Mouse (Mus musculus): ENCODE data around the gene Kcng4. TPM values are rescaled to one million over a fixed set of nuclear protein-coding genes. Genes with fewer than 3 reads are reported as not detected.

Gene Kcng4
- polyA plus RNA-seq, 1 experiment from 2014 or later, result 0.08 TPM

DNA sequence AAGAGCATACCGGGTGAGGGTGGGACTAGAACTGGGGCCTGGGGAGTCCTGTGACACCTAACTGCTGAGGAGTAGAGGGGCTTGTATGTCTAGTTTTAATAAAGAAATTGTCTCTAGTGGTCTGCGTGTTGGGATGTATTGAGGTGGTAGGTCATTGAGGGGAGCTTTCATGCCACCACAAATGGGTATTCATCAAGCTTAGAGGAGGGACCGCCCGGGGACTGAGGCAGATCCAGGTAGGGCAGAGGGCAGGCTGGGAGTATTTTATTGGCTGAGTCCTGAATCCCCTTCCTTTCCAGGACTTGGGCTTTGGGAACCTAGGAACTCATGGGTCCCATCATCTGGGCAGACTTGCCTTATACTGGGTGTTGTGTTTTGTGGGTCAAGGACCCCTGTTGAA lies 18.7 kb downstream of the Kcng4 start:
- Histone ChIP-seq H3K27ac (ENCODE audit: low read length) (no peak overlapping the region), H3K36me3 (ENCODE audit: insufficient read depth, low read length) (no peaks in the 10 kb centered on the region), H3K9me3 (ENCODE audit: low read length) (no peaks in the 10 kb centered on the region), H3K4me3 (ENCODE audit: low read depth, low read length) (no peak overlapping the region), H3K9ac (replicated peaks; ENCODE audit: low read depth) (no peak overlapping the region), H3K27me3 (replicated peaks; ENCODE audit: insufficient read depth, low read length) (no peaks in the 10 kb centered on the region), H3K4me1 (ENCODE audit: insufficient read depth, low read depth, low read length) (no peaks in the 10 kb centered on the region), H3K4me2 (replicated peaks; ENCODE audit: low read depth, low read length) (no peak overlapping the region)
- 92% methylated on average over 4 of the region's 4 CpGs for WGBS
- ATAC-seq (no peak), DNase-seq (ENCODE audit: low spot score) (no peak)
- TF ChIP-seq EP300 (IDR thresholded peaks at IDR 0.05), result no peak
- TF ChIP-seq CTCF (IDR thresholded peaks at IDR 0.05), result no peak

DNA sequence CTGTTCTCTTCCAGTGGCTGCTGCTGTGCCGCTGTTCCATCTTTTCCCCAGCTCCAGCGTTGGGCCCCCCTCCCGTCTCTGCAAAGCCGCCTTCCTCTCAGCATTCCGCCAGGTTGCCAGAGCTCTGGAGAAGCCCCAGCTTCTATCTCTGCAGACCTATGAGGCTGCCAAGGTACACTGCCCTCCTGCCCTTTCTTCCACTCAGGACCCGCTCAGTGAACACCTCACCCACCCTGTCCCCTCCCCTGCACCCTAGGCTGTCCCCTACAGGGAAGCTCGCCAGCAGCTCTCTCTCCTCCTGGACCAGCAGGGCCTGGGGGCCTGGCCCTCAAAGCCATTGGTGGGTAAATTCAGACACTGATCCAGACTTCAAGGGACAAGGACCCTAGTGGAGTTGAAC lies 19.1 kb downstream of the Kcng4 start:
- H3K4me3 ChIP-seq (ENCODE audit: low read depth, low read length), result no peak overlapping the region
- no peaks in the 10 kb centered on the region for H3K36me3 ChIP-seq (ENCODE audit: insufficient read depth, low read length)
- no peaks in the 10 kb centered on the region for H3K9me3 ChIP-seq (ENCODE audit: low read length)
- TF ChIP-seq EP300 (IDR thresholded peaks at IDR 0.05) (no peak), CTCF (IDR thresholded peaks at IDR 0.05) (no peak)
- no peak for DNase-seq (ENCODE audit: low spot score)
- ATAC-seq, result no peak
- no peak overlapping the region for H3K4me2 ChIP-seq (replicated peaks; ENCODE audit: low read depth, low read length)
- H3K4me1 ChIP-seq (ENCODE audit: insufficient read depth, low read depth, low read length), result no peaks in the 10 kb centered on the region
- H3K27me3 ChIP-seq (replicated peaks; ENCODE audit: insufficient read depth, low read length), result no peaks in the 10 kb centered on the region
- no peak overlapping the region for H3K9ac ChIP-seq (replicated peaks; ENCODE audit: low read depth)
- no peak overlapping the region for H3K27ac ChIP-seq (ENCODE audit: low read length)
- 49% methylated on average over 5 of the region's 7 CpGs for WGBS

DNA sequence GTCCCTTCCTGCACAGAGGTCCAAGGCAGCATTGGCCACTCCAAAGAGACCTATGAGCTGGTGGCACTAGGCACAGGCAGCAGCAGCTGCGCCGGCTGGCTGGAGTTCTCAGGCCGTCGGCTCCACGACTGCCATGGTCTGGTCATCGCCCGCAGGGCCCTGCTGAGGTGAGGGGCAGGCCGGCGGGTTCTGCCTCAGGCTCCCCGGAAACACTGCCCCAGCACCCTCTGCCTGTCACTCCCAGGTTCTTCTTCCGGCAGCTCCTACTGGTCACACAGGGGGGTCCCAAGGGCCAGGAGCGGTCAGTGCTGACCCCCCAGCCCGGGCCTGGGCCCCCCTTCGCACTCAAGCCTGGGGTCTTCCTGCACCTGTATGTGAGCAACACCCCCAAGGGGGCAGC lies 20.4 kb downstream of the Kcng4 start:
- H3K4me2 ChIP-seq (replicated peaks; ENCODE audit: low read depth, low read length), result no peak overlapping the region
- H3K9ac ChIP-seq (replicated peaks; ENCODE audit: low read depth), result no peak overlapping the region
- H3K27ac ChIP-seq (ENCODE audit: low read length), result no peak overlapping the region
- H3K36me3 ChIP-seq (ENCODE audit: insufficient read depth, low read length), result no peaks in the 10 kb centered on the region
- no peaks in the 10 kb centered on the region for H3K9me3 ChIP-seq (ENCODE audit: low read length)
- TF ChIP-seq EP300 (IDR thresholded peaks at IDR 0.05) (no peak), CTCF (IDR thresholded peaks at IDR 0.05) (no peak)
- no peaks in the 10 kb centered on the region for H3K27me3 ChIP-seq (replicated peaks; ENCODE audit: insufficient read depth, low read length)
- 77% methylated on average over 14 of the region's 14 CpGs for whole genome bisulfite sequencing
- ATAC-seq, result no peak
- H3K4me1 ChIP-seq (ENCODE audit: insufficient read depth, low read depth, low read length), result no peaks in the 10 kb centered on the region
- DNase-seq (ENCODE audit: low spot score), result no peak
- no peak overlapping the region for H3K4me3 ChIP-seq (ENCODE audit: low read depth, low read length)

DNA sequence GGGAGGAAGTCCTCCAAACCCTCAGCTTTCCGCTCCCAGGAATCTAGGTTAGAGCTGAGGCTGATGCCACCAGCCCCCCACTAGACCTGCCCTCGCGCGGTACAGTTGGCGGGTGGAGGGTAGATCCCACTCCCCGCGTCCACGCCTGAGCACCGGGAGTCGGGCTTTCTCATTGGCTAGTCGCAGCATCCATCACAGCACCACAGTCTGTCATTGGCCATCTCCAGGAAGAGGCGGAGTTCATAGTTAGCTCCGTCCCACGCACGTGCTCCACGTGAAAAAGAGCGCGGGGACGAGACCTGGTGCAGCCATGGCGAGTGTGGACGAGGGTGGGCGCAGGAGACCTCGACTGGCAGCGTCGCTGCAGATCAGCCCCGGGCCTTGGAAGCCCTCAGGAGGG lies 23.0 kb downstream of the Kcng4 start, which contains the start of gene Adad2:
Gene Adad2, plus strand, starts transcription at position 277 of the 400 bp plus-strand sequence.
- H3K27ac ChIP-seq (ENCODE audit: low read length), result no peak within 1 kb of the TSS
- H3K27me3 ChIP-seq (replicated peaks; ENCODE audit: insufficient read depth, low read length), result no peaks in the 10 kb centered on the region
- no peak for ATAC-seq
- no peak for DNase-seq (ENCODE audit: low spot score)
- no peaks in the 10 kb centered on the region for H3K9me3 ChIP-seq (ENCODE audit: low read length)
- no peak within 1 kb of the TSS for H3K4me2 ChIP-seq (replicated peaks; ENCODE audit: low read depth, low read length)
- H3K4me3 ChIP-seq (ENCODE audit: low read depth, low read length), result no peak within 1 kb of the TSS
- no peaks in the 10 kb centered on the region for H3K4me1 ChIP-seq (ENCODE audit: insufficient read depth, low read depth, low read length)
- WGBS, result 80% methylated on average over 26 of the region's 26 CpGs
- H3K9ac ChIP-seq (replicated peaks; ENCODE audit: low read depth), result no peak within 1 kb of the TSS
- H3K36me3 ChIP-seq (ENCODE audit: insufficient read depth, low read length), result no peaks in the 10 kb centered on the region
- TF ChIP-seq EP300 (IDR thresholded peaks at IDR 0.05), result no peak
- no peak for TF ChIP-seq CTCF (IDR thresholded peaks at IDR 0.05)

DNA sequence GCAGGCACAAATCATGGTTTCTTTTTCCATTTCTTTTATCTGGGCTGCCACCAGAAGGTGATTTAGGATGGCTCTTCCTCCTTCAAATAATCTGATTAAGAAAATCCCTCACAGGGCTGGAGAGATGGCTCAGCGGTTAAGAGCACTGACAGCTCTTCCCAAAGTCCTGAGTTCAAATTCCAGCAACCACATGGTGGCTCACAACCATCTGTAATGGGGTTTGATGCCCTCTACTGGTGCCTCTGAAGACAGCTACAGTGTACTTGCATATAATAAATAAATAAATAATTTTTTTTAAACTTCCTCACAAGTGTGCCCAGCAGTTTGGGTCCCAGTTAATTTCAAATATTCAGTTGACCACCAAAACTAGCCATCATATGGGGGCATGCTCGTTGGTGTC lies 29.3 kb downstream of the Kcng4 start:
- 82% methylated on average over 2 of the region's 2 CpGs for WGBS
- Histone ChIP-seq H3K27me3 (replicated peaks; ENCODE audit: insufficient read depth, low read length) (no peaks in the 10 kb centered on the region), H3K9ac (replicated peaks; ENCODE audit: low read depth) (no peak overlapping the region), H3K4me1 (ENCODE audit: insufficient read depth, low read depth, low read length) (peaks cover 6% of the 10 kb centered on the region; the same call in 1 of the 2 replicates), H3K4me2 (replicated peaks; ENCODE audit: low read depth, low read length) (no peak overlapping the region), H3K27ac (ENCODE audit: low read length) (no peak overlapping the region), H3K4me3 (ENCODE audit: low read depth, low read length) (no peak overlapping the region), H3K9me3 (ENCODE audit: low read length) (no peaks in the 10 kb centered on the region), H3K36me3 (ENCODE audit: insufficient read depth, low read length) (peaks cover 4% of the 10 kb centered on the region; the same call in 1 of the 2 replicates)
- TF ChIP-seq EP300 (IDR thresholded peaks at IDR 0.05) (no peak), CTCF (IDR thresholded peaks at IDR 0.05) (peak; percentile 44)
- ATAC-seq (no peak), DNase-seq (ENCODE audit: low spot score) (peak; percentile 41)

DNA sequence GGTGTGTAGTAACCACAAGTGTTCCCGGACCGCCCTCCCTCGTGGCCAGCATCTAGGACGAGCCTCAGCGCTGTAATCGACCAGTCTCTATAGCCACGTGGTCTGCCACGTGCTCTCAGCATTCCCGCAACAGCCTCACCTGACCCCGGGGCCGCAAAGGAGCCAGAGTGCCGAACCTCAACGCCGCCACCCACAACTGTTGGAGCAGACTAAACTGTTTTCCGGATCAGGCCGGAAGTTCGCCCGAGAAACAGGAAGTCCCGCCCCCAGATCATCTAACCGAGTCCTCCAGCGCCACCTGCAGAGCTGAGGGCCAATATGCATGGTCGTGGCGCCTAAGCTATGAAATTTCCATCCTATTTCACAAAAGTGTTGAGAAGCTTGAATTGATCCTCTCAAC lies 30.5 kb downstream of the Kcng4 start, which contains the start of gene Taf1c:
Gene Taf1c, minus strand, starts transcription at position 227 of the 400 bp plus-strand sequence.
- H3K9ac ChIP-seq (replicated peaks; ENCODE audit: low read depth), result peak within 1 kb of the TSS; percentile 70
- H3K36me3 ChIP-seq (ENCODE audit: insufficient read depth, low read length), result peaks cover 16% of the 10 kb centered on the region
- DNase-seq (ENCODE audit: low spot score) (peak; percentile 94), ATAC-seq (peak; percentile 92)
- peak within 1 kb of the TSS; percentile 73 for H3K4me3 ChIP-seq (ENCODE audit: low read depth, low read length)
- H3K9me3 ChIP-seq (ENCODE audit: low read length), result no peaks in the 10 kb centered on the region
- H3K27me3 ChIP-seq (replicated peaks; ENCODE audit: insufficient read depth, low read length), result no peaks in the 10 kb centered on the region
- peak within 1 kb of the TSS; percentile 76 for H3K4me2 ChIP-seq (replicated peaks; ENCODE audit: low read depth, low read length)
- TF ChIP-seq EP300 (IDR thresholded peaks at IDR 0.05) (no peak), CTCF (IDR thresholded peaks at IDR 0.05) (peak; percentile 91)
- peaks cover 6% of the 10 kb centered on the region; the same call in 1 of the 2 replicates for H3K4me1 ChIP-seq (ENCODE audit: insufficient read depth, low read depth, low read length)
- H3K27ac ChIP-seq (ENCODE audit: low read length), result peak within 1 kb of the TSS; percentile 73; the same call in 1 of the 2 replicates
- under 1% methylated on average over 23 of the region's 23 CpGs for WGBS
